Mouse (Mus musculus) liver, adult 2 months (tissue): ENCODE measurements around the gene Agfg2.

Experiments
- CTCF ChIP-seq: fragments of 200-500 bp; IDR thresholded peaks from 2 replicates; pipeline ENCODE4 v1.5.1; 2011; ENCODE audit warnings: low read depth, low read length, control low read depth
- POLR2A ChIP-seq: fragments of 200-500 bp; IDR thresholded peaks from 2 replicates; pipeline ENCODE4 v1.6.1; 2011; ENCODE audit warnings: low read length, control low read depth; ENCODE audit not compliant: insufficient read depth; ENCODE audit errors: extremely low read depth

- TF ChIP-seq CTCF (no peak), POLR2A (no peak)
Measured at GRCm38 (mm10) chr5:137685653-137686052, 1.1 kb upstream of the Agfg2 start.
